Mouse (Mus musculus) brown adipose tissue, adult 24 weeks (tissue): ENCODE results near the gene Cyb5r4. TPM values are rescaled to one million over a fixed set of nuclear protein-coding genes. Genes with fewer than 3 reads are reported as not detected.
A peak's percentile ranks its signal among the peaks of the same experiment; 100 is the strongest.
"Not testable (repeated sequence)": the region's sequence is repeated elsewhere in the genome, so short reads cannot be mapped to it uniquely, and the experiment has no call there.

Experiments used
- H3K27ac ChIP-seq: fragments of 200-500 bp; replicated peaks from 2 replicates; pipeline ENCODE4 v1.5.1; 2012; ENCODE audit warnings: low read depth, mild to moderate bottlenecking, low read length
- H3K4me1 ChIP-seq: fragments of 200-500 bp; 2 replicates; pipeline ENCODE4 v1.6.1; 2012; ENCODE audit warnings: low read length, mixed read lengths; ENCODE audit not compliant: control insufficient read depth, insufficient read depth, insufficient read length
- H3K4me3 ChIP-seq: fragments of 200-500 bp; 2 replicates; pipeline ENCODE4 v1.5.1; 2012; ENCODE audit warnings: low read depth, mild to moderate bottlenecking, low read length, moderate library complexity; ENCODE audit not compliant: insufficient read depth
- polyA plus RNA-seq: library from polyadenylated mRNA; stranded (reverse); fragments of >200 nt; gene quantifications from 2 replicates; pipeline ENCODE4 v1.2.4, GENCODE M21; 2012; ENCODE audit not compliant: missing spikeins, insufficient read depth, insufficient read length

The Cyb5r4 gene
- 30.1 and 33.0 TPM in 2 replicates for polyA plus RNA-seq

GRCm38 (mm10) chr9:87021778-87022523 lies at the start of gene Cyb5r4:
Gene Cyb5r4 (plus strand): TSS chr9:87022014.
- Histone ChIP-seq H3K4me1 (no peaks in the 10 kb centered on the region), H3K27ac (peak within 1 kb of the TSS; percentile 52), H3K4me3 (peak within 1 kb of the TSS; percentile 86)

GRCm38 (mm10) chr9:86972471-86972870 lies 49.3 kb upstream of the Cyb5r4 start:
- not testable (repeated sequence) for H3K27ac ChIP-seq, H3K4me1 ChIP-seq

GRCm38 (mm10) chr9:86973562-86973961 lies 48.3 kb upstream of the Cyb5r4 start:
- Histone ChIP-seq H3K4me3 (no peak overlapping the region), H3K27ac (no peak overlapping the region)

More at GRCm38 (mm10) chr9:86972471-86972870, 49.3 kb upstream of the Cyb5r4 start:
- not testable (repeated sequence) for H3K4me3 ChIP-seq

GRCm38 (mm10) chr9:86976896-86977295 lies 44.9 kb upstream of the Cyb5r4 start:
- Histone ChIP-seq H3K4me1 (no peaks in the 10 kb centered on the region), H3K4me3 (no peak overlapping the region), H3K27ac (no peak overlapping the region)

More at GRCm38 (mm10) chr9:86973562-86973961, 48.3 kb upstream of the Cyb5r4 start:
- H3K4me1 ChIP-seq = no peaks in the 10 kb centered on the region

- Histone ChIP-seq H3K4me1 (no peaks in the 10 kb centered on the region), H3K4me3 (no peak overlapping the region), H3K27ac (no peak overlapping the region)
Measured at GRCm38 (mm10) chr9:86978257-86978907, 43.4 kb upstream of the Cyb5r4 start.

- no peaks in the 10 kb centered on the region for H3K4me1 ChIP-seq
- H3K4me3 ChIP-seq = no peak overlapping the region
- no peak overlapping the region for H3K27ac ChIP-seq
Measured at GRCm38 (mm10) chr9:86980048-86980447, 41.8 kb upstream of the Cyb5r4 start.

- Histone ChIP-seq H3K4me1 (no peaks in the 10 kb centered on the region), H3K4me3 (no peak overlapping the region), H3K27ac (no peak overlapping the region)
Measured at GRCm38 (mm10) chr9:86980942-86981341, 40.9 kb upstream of the Cyb5r4 start.

- H3K4me1 ChIP-seq = no peaks in the 10 kb centered on the region
- no peak overlapping the region for H3K4me3 ChIP-seq
- no peak overlapping the region for H3K27ac ChIP-seq
Measured at GRCm38 (mm10) chr9:86981551-86981950, 40.3 kb upstream of the Cyb5r4 start.

- H3K27ac ChIP-seq = no peak overlapping the region
Measured at GRCm38 (mm10) chr9:86984583-86984982, 37.2 kb upstream of the Cyb5r4 start.

GRCm38 (mm10) chr9:86985105-86985504 lies 36.7 kb upstream of the Cyb5r4 start:
- Histone ChIP-seq H3K4me1 (no peaks in the 10 kb centered on the region), H3K4me3 (no peak overlapping the region), H3K27ac (no peak overlapping the region)

More at GRCm38 (mm10) chr9:86984583-86984982, 37.2 kb upstream of the Cyb5r4 start:
- Histone ChIP-seq H3K4me1 (no peaks in the 10 kb centered on the region), H3K4me3 (no peak overlapping the region)

- no peak overlapping the region for H3K4me3 ChIP-seq
- no peaks in the 10 kb centered on the region for H3K4me1 ChIP-seq
- no peak overlapping the region for H3K27ac ChIP-seq
Measured at GRCm38 (mm10) chr9:86986703-86987296, 35.0 kb upstream of the Cyb5r4 start.

- no peaks in the 10 kb centered on the region for H3K4me1 ChIP-seq
- no peak overlapping the region for H3K4me3 ChIP-seq
- H3K27ac ChIP-seq = no peak overlapping the region
Measured at GRCm38 (mm10) chr9:86989822-86990221, 32.0 kb upstream of the Cyb5r4 start.

GRCm38 (mm10) chr9:86991758-86992157 lies 30.1 kb upstream of the Cyb5r4 start:
- H3K4me1 ChIP-seq = no peaks in the 10 kb centered on the region
- no peak overlapping the region for H3K4me3 ChIP-seq
- no peak overlapping the region for H3K27ac ChIP-seq

- no peak overlapping the region for H3K4me3 ChIP-seq
- H3K4me1 ChIP-seq = no peaks in the 10 kb centered on the region
- H3K27ac ChIP-seq = no peak overlapping the region
Measured at GRCm38 (mm10) chr9:86997046-86997691, 24.6 kb upstream of the Cyb5r4 start.

GRCm38 (mm10) chr9:86999956-87000582 lies 21.7 kb upstream of the Cyb5r4 start:
- H3K4me1 ChIP-seq = no peaks in the 10 kb centered on the region
- no peak overlapping the region for H3K27ac ChIP-seq
- H3K4me3 ChIP-seq = no peak overlapping the region
